Mouse (Mus musculus) embryonic fibroblast, embryonic 13.5 days (primary cell): ENCODE measurements around the gene Ntrk2.

Experiments used
- CTCF ChIP-seq: IDR thresholded peaks from 2 replicates; pipeline ENCODE4 v1.5.1; 2011; ENCODE audit warnings: mild to moderate bottlenecking, control low read depth, low read length, moderate library complexity, borderline replicate concordance; ENCODE audit not compliant: insufficient read depth
- POLR2A ChIP-seq: IDR thresholded peaks from 2 replicates; pipeline ENCODE4 v1.6.1; 2011; ENCODE audit warnings: low read depth, mild to moderate bottlenecking, control low read depth, low read length, moderate library complexity

DNA sequence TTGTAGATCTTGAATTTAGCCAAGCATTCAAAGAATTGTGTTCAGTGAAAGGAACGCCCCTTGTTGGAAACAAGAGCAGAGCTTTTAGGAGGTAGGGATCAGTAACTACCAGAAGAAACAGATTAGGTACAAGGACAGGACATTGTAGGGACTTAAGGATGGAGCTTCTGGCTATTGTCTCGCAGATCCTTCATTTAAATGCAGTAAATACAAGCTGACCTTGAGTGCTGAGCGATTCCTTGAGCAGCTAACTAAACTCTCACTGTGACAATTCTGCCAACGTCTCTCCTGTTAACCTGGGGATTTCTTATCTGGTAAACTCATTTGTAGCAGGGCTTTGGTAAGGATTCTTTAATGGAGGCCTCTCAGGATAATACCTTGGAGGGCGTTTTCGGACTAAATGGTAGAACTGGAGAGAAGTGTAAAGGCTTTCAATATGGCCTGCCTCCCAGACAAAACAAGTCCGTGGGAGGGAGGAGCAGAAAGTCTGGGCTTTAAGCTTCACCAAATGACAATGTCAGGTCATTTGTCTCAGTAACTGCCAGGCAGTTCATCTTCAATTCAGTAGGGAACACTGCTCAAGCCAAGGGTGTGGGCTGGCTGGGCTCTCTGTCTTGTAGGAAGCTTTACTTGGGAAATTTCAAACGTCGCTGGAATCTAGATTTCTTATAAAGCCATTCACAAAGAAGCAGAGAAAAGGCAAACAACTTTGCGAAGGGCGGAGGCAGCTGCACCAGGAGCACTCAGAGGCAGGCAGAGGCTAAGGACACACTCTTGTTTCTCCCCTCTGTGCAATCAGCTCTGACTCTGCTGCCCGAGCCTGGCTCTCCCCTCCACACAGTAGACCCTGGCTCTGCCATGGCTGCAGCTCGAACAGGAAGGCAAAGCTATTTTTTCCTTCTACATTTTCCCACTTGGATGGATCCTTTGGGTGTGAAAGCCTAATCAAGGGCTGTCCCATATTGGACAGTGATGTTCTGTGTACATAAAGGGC, 98.7 kb downstream of the Ntrk2 start:
- no peak for TF ChIP-seq CTCF
- TF ChIP-seq POLR2A = no peak
